Mouse (Mus musculus) left cerebral cortex, adult 9 months (tissue): ENCODE data around the gene Trub1.

ENCODE experiments used
- DNase-seq, 2 experiments: peaks; one replicate each; pipeline ENCODE4 v3.0.0; 2022; ENCODE audit warnings: low spot score in 2 of 2

The Trub1 gene

GRCm38 (mm10) chr19:57441501-57441900, 11.2 kb upstream of the Trub1 start:
- no peak for DNase-seq

DNA sequence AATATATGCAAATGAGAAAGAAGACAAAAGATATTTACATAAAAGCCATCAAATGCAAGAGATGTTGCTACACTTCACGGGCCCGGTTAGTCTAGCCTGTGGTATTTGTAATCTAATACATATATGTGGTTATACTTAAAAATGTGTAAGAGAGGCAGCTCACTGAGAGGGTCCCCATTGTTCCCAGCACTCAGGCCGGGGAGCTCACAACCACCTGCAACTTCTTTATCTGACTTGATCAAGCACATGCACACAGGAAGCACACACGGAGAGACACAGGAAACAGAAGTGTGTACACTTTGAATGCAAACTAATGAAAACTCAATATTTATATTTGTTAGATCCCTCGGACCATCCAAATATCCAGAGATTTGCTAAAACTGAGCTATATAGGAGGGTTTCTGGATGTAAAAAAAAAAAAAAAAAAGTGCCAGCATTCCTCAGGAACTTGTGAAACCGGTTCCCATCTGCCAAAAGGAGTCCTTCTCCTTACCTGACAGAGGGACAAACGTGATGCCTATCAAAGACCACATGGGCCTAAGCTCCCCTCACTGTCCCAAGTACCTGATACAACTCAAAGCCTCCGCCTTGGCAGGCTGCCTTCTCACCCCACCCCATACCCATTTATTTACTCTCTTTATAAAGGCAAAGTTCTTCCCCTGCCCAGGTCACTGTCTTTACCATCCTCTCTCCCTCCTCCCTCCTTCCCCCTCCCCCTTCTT, 9.6 kb upstream of the Trub1 start:
- DNase-seq, result no peak

DNA sequence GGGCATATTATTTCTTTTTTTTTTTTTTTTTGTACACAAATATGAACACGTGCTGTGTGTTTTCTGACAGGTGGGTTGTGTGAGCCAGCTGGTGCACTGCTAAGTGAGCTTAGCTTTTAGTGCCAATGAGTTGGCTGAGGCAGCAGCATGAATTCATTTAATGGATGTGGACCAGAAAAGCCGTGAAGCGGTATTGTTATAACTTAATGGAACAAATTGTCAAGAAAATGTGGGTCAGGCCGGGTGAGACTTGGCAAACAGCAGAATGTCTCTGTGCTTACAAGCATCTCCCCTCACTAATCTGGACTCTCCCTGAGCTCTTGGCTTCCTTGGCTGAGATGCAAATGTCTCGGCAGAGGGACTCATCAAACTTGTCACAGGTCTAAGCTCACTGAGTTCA, 7.7 kb upstream of the Trub1 start:
- DNase-seq, result peak in 1 of 2 experiments; percentile 38

- DNase-seq, result no peak
Measured at GRCm38 (mm10) chr19:57450849-57451248, 1.9 kb upstream of the Trub1 start.

- DNase-seq, result no peak
Measured at GRCm38 (mm10) chr19:57451762-57452161, 950 bp upstream of the Trub1 start.

GRCm38 (mm10) chr19:57453218-57453600, 497 bp downstream of the Trub1 start:
- DNase-seq, result no peak

DNA sequence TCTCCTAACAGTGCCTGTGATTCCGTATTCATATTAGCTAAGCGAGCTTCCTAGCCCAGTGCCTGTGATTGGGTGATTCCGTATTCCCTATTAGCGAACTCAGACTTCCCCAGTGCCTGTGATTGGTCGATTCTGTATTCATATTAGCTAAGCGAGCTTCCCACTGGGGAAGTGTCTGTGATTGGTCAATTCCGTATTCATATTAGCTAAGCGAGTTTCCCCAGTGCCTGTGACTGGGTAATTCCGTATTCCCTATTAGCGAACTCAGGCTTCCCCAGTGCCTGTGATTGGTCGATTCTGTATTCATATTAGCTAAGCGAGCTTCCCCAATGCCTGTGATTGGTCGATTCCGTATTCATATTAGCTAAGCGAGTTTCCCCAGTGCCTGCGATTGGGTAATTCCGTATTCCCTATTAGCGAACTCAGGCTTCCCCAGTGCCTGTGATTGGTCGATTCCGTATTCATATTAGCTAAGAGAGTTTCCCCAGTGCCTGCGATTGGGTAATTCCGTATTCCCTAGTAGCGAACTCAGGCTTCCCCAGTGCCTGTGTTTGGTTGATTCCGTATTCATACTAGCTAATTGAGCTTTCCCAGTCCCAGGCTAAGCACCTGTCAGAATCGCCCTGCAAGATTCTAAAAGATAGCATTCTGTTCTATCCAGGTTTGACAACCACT, 2.7 kb downstream of the Trub1 start:
- no peak for DNase-seq

DNA sequence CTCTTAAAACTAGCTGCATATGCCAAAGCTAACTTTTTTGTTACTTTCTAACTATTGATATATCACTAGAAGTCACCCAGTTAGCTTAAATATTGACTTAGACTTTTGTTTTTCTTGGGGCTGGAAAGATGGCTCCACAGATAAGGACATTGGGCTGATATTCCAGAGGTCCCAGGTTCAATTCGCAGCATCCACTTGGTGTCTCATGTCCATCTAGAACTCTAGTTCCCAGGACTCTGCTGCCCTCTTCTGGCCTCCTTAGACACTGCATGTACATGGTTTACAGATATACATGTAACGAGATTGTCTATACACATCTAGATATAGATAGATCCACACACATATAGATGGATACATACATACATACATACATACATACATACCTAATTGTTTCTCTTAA, 4.4 kb downstream of the Trub1 start:
- peak in 1 of 2 experiments; percentile 48 for DNase-seq

- no peak for DNase-seq
Measured at GRCm38 (mm10) chr19:57463741-57464140, 11.0 kb downstream of the Trub1 start.

DNA sequence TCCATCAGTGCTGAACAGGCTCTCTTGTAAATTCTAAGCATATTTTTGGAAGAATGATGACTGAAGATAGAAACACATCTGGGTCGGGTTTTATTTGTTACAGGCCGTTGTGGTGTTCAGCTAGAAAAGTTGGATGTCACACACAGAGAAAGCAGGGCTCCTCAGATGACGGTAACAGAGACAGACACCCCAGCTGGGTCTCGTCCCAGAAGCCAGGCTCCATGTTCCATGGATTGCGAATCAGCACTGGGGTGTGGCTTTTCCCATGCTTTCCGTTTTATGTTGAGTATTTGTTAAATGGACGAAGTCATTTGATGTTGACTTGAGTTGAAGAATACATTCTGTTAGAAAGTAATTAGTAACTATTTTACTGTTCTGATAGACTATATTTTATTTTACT, 13.0 kb downstream of the Trub1 start:
- no peak for DNase-seq

- peak; percentile 38 to 71 for DNase-seq
Measured at GRCm38 (mm10) chr19:57471033-57471432, 18.3 kb downstream of the Trub1 start.

DNA sequence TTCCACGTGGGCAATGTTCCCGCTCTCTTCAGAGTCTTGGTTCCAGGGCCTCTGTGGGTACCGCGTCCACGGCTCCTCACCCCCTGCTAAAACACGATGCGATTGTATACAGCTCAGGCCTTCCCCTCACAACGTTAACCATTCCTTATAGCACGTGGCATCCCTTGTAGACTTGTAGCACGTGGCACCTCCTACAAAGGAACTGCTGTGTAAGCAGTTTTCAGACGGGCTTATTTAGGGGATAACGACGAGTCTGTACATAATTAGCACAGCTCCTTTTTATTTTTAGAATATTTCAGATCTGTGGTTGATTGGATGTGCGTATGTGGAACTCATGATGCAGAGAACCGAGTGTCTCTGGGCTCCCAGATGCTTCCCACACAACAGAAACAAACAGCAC, 19.5 kb downstream of the Trub1 start:
- no peak for DNase-seq

GRCm38 (mm10) chr19:57473301-57473700, 20.6 kb downstream of the Trub1 start:
- DNase-seq, result peak in 1 of 2 experiments; percentile 26

DNA sequence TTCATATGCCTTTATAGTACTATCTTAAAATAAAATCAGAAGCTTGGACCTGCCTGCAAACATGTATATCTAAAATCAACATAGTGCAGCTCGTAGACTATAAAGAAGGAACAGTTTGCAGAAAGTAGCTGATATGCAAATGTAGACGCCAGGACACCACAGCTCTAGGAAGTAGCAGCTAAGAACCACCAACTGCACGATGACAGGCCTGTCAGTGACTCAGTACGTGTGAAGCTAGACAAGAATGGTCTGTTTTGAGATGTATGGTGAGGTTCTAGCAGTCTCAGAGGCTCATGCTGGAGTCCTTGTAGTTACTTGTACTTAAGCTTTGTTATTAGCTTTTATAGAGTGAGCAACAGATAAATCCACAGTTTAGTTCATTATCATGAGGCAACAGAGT, 22.6 kb downstream of the Trub1 start:
- peak in 1 of 2 experiments; percentile 29 for DNase-seq

DNA sequence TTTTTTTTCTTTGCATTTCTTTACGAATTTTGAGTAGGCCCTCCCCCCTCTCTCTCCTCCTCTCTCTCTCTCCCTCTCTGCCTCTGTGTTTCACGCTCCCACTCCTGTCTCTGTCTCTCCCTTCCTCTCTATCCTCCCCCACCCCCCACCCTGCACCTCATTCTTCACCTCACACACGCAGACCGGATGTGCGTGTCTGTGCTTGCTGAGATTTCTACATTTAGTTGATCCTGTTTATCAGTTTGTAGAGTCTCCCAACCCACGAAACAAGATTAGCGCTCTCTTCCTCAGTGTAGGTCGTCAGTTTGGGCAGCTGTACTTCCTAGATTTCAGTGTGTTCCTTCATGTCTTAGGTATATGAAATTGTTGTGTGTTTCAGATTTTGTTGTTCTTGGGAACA, 24.6 kb downstream of the Trub1 start:
- no peak for DNase-seq

DNA sequence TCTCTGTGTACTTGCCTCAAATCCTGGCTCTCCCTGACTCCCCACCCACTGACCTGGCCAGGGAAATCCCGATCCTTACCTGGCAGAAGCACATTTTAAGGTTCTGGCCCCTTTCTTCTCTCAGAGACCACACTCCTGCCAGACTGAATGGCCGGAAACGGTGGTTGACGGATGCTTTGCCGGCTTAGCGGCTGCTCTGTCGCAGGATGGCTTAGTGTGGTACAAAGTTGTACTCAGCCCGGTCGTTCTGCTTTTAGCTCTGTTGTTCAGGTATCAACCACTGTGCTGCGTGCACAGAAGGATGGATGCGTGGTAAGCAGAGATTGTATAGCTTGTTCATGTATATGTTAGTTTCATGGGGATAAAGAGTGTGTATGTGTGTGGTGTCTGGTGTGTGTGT, 25.3 kb downstream of the Trub1 start:
- DNase-seq, result no peak

DNA sequence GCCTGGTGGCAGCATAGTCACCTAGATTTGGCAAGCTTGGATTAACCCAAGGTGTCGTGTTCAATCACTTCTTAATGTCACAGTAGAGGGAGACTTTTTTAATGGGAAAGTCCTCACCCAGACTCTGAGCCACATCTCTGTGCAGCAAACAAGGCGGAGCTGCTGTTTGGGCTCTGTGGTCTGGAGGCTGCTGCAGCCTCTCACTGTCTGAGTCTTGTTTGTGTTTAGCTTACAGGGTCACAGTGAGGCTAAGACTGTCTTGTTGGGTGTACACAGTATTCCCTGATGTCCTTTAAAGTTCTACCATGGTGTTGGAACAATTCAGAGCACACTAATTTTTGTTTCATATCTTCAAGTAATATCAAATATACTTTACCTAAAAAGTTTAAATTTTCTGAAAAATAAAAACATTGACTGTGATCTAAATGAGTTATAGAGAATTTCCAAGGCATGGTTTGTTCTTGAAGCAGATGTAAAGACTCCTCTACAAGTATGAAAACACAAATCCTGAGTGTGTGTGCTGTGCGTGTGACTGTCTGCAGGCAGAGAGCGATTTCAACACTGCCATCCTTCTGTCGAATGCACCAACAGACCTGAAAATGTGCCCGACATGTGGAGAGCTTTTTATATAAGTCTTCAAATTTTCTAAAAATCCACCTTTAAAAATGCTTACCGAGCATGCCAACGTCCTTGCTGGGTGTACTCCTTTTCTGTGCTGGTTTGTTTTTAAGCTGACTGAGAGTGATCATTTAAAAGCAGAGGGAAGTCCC, 27.4 kb downstream of the Trub1 start:
- no peak for DNase-seq

GRCm38 (mm10) chr19:57481743-57482259, 29.1 kb downstream of the Trub1 start:
- no peak for DNase-seq

GRCm38 (mm10) chr19:57482815-57483214, 30.1 kb downstream of the Trub1 start:
- no peak for DNase-seq

DNA sequence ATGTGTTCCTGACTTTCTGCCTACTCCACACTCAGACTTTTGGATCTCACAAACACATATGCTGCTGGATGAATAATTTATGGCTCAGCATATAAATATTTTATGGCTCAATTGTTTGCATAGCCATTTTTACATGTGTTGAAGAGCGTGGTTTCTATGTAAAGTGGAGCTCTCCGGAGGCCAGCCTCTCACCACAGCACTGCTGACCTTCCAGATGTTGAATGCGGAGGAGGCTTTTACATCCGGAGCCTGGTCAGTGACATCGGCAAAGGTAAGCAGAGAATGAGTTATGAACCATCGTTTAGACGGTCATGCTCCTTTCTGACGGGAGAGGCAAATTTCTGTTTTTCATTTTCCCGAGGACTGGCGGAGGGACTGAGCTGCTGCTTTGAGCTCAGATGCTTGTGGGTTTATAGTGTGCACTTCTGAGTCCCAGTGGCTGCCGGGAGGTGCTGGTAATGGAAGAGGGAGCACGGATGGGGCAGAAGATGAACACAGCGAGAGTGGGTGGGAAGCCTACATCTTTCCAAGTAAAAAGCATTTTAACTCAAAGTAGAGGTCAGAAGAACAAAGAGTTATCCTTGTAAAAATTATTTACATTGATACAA, 34.4 kb downstream of the Trub1 start:
- no peak for DNase-seq

- no peak for DNase-seq
Measured at GRCm38 (mm10) chr19:57489527-57489926, 36.8 kb downstream of the Trub1 start.

GRCm38 (mm10) chr19:57491030-57491429, 38.3 kb downstream of the Trub1 start:
- DNase-seq, result no peak
